Mouse (Mus musculus) liver, adult 2 months (tissue): ENCODE measurements around the gene Tcirg1. TPM values are rescaled to one million over a fixed set of nuclear protein-coding genes. Genes with fewer than 3 reads are reported as not detected.

Experiments
- DNase-seq: peaks from one replicate; pipeline ENCODE4 v3.0.0-alpha.2; 2011; ENCODE audit warnings: low read depth, low spot score; ENCODE audit errors: extremely low read depth
- H3K27ac ChIP-seq: fragments of 200-500 bp; replicated peaks from 2 replicates; pipeline ENCODE4 v1.5.1; 2012; ENCODE audit warnings: low read depth, mild to moderate bottlenecking, control low read depth, inconsistent platforms, low read length; ENCODE audit not compliant: insufficient read depth
- H3K27me3 ChIP-seq: fragments of 200-500 bp; 2 replicates; pipeline ENCODE4 v1.6.1; 2012; ENCODE audit warnings: mild to moderate bottlenecking, moderate library complexity, low read length, inconsistent platforms; ENCODE audit not compliant: control insufficient read depth, insufficient read depth
- H3K36me3 ChIP-seq: fragments of 200-500 bp; 2 replicates; pipeline ENCODE4 v1.6.1; 2012; ENCODE audit warnings: low read length, inconsistent platforms; ENCODE audit not compliant: control insufficient read depth, insufficient read depth
- H3K4me1 ChIP-seq: fragments of 200-500 bp; 2 replicates; pipeline ENCODE4 v1.6.1; 2011; ENCODE audit warnings: low read length; ENCODE audit not compliant: control insufficient read depth, insufficient read depth
- H3K4me3 ChIP-seq: fragments of 200-500 bp; 2 replicates; pipeline ENCODE4 v1.5.1; 2011; ENCODE audit warnings: low read depth, mild to moderate bottlenecking, control low read depth, low read length, moderate library complexity; ENCODE audit not compliant: insufficient read depth
- H3K79me2 ChIP-seq: fragments of 200-500 bp; 2 replicates; pipeline ENCODE4 v1.6.1; 2012; ENCODE audit warnings: inconsistent platforms, mild to moderate bottlenecking, low read length, moderate library complexity; ENCODE audit not compliant: control insufficient read depth, insufficient read depth
- H3K9ac ChIP-seq: fragments of 200-500 bp; 2 replicates; pipeline ENCODE4 v1.6.1; 2012; ENCODE audit warnings: low read depth, mild to moderate bottlenecking, control low read depth, inconsistent platforms, low read length
- CTCF ChIP-seq: fragments of 200-500 bp; IDR thresholded peaks from 2 replicates; pipeline ENCODE4 v1.5.1; 2011; ENCODE audit warnings: low read depth, low read length, control low read depth
- POLR2A ChIP-seq: fragments of 200-500 bp; IDR thresholded peaks from 2 replicates; pipeline ENCODE4 v1.6.1; 2011; ENCODE audit warnings: low read length, control low read depth; ENCODE audit not compliant: insufficient read depth; ENCODE audit errors: extremely low read depth
- WGBS: fragments of 180-500 bp; shearing (Covaris S2); methylation state at CpG from one replicate; pipeline ENCODE4 v1.1.7; 2018; 5-methylcytosine and 5-hydroxymethylcytosine counted together
- polyA plus RNA-seq: library from polyadenylated mRNA; depleted of rRNA; stranded (reverse); fragments of >200 nt; gene quantifications from 2 replicates; pipeline ENCODE4 v1.2.3, GENCODE M21; 2012; rRNA removed
- total RNA-seq: library from RNA; depleted of rRNA; stranded (reverse); fragments of >200 nt; gene quantifications from 2 replicates; pipeline ENCODE4 v1.2.3, GENCODE M21; 2014; rRNA removed

Tcirg1 gene
- total and polyA plus RNA-seq, 2 experiments: 35.6 to 123 TPM

DNA sequence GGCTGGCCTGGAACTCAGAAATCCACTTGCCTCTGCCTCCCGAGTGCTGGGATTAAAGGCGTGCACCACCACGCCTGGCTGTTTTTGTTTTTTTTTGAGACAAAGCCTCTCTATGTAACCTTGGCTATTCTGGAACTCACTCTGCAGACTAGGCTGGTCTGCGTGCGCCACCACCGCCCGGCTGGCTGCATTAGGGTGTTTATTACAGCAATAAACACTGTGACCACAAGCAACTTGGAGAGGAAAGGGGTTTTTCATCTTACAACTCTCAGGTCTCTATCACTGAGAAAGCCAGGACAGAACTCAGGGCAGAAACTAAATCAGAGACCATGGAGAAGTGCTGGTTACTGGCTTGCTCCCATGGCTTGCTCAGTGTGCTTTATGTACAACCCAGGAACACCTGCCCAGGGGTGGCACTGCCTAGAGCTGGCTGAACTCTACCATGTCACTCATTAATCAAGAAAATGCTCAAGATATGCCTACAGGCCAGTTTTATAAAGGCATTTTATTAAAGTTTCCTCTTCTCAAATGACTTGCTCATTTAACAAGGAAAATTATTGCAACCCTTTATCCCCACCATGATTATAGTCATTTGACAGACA lies 58.6 kb downstream of the Tcirg1 start:
- peaks cover 31% of the 10 kb centered on the region for H3K4me1 ChIP-seq
- 96% methylated on average over 7 of the region's 7 CpGs for WGBS
- DNase-seq: peak; percentile 70

DNA sequence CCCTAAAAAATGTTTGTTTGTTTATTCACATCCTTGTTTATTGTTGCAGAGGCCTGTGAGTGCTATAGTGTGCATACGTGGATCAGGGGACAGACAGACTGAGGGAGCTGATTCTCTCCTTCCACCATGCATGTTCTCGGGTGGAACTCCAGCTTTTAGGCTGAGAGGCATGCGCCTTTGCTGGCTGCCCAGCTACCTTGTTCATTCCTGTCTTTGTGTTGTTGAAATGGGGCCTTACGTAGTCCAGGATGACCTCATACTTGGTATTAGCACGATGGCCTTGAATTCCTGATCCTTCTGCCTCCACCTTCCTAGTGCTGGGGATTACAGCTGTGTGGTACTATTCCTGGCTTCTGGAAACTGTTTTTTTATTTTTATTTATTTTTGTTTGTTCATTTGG lies 59.2 kb downstream of the Tcirg1 start:
- H3K27me3 ChIP-seq: no peaks in the 10 kb centered on the region
- 71% methylated on average over 5 of the region's 5 CpGs for WGBS
- peaks cover 4% of the 10 kb centered on the region; the same call in 1 of the 2 replicates for H3K79me2 ChIP-seq
- no peaks in the 10 kb centered on the region for H3K36me3 ChIP-seq
- H3K4me1 ChIP-seq: peaks cover 27% of the 10 kb centered on the region
- no peak overlapping the region for H3K9ac ChIP-seq
- TF ChIP-seq CTCF (no peak), POLR2A (no peak)
- H3K27ac ChIP-seq: no peak overlapping the region
- no peak overlapping the region for H3K4me3 ChIP-seq
- DNase-seq: no peak

More for the DNA sequence above, 58.6 kb downstream of the Tcirg1 start:
- Histone ChIP-seq H3K79me2 (peaks cover 4% of the 10 kb centered on the region; the same call in 1 of the 2 replicates), H3K27ac (no peak overlapping the region), H3K9ac (no peak overlapping the region), H3K36me3 (no peaks in the 10 kb centered on the region), H3K4me3 (no peak overlapping the region), H3K27me3 (no peaks in the 10 kb centered on the region)
- TF ChIP-seq CTCF: no peak
- no peak for TF ChIP-seq POLR2A

DNA sequence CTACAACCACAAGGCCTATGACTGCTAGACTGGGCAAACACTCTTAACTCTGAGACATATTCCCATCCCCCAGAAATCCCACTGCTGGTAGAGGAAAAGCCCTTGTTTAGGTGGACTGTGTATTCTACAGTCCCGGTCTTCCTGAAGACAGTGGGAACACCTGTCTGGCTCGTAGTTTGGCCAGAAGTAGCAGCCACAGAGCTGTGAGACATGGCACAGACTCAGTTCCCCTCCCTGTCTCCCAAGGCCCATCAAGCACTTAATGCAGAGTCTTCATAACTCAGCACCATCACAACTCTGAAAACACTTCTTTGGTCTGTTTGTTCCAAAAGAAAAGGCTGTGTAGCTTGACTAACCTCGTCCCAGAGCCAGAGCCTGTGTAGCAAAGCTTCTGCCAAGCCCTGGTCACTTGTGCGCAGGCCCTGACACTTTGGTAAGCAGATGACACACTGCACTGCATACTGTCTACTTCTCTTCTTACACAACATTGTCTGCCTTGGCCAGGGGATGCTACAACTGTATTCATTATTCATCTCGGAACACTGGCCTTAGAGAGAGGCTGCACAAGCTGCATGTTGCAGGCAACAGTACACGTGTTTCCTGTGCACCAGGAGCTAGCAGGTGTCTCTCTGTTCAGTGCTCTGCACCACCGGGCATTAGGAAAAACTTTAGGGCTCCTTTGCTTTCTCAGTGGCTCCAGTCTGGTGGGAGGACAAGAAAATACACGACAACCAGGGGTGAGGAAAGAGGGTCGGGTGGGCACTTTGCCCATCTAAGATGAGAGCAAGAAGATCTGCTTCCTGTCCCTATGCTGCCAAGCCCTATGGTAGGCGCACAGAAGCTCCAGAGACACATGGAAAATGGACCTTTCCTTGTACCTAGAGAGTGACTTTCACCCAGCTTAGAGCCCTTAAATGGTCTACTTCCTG lies 60.0 kb downstream of the Tcirg1 start:
- no peak overlapping the region for H3K9ac ChIP-seq
- peak; percentile 76 for DNase-seq
- peaks cover 27% of the 10 kb centered on the region for H3K4me1 ChIP-seq
- H3K79me2 ChIP-seq: peaks cover 2% of the 10 kb centered on the region; the same call in 1 of the 2 replicates
- no peaks in the 10 kb centered on the region for H3K36me3 ChIP-seq
- 59% methylated on average over 10 of the region's 10 CpGs for WGBS
- no peak for TF ChIP-seq CTCF
- TF ChIP-seq POLR2A: no peak
- no peak overlapping the region for H3K27ac ChIP-seq
- no peaks in the 10 kb centered on the region for H3K27me3 ChIP-seq
- H3K4me3 ChIP-seq: no peak overlapping the region

Other genes starting within 250 kb of the Tcirg1 start
- gene Lrp5, start 220.6 kb downstream of the Tcirg1 start, total RNA-seq: 14.1 and 23.2 TPM in 2 replicates
- gene Lrp5, start 220.6 kb downstream of the Tcirg1 start, polyA plus RNA-seq: 32.6 and 42.4 TPM in 2 replicates
- 10.6 and 20.1 TPM in 2 replicates for gene 1810055G02Rik, start 198.8 kb downstream of the Tcirg1 start, total RNA-seq
- gene 1810055G02Rik, start 198.8 kb downstream of the Tcirg1 start, polyA plus RNA-seq: 18.4 and 26.9 TPM in 2 replicates
- 25.4 and 30.4 TPM in 2 replicates for gene Kmt5b, start 139.7 kb downstream of the Tcirg1 start, total RNA-seq
- gene Kmt5b, start 139.7 kb downstream of the Tcirg1 start, polyA plus RNA-seq: 5.6 and 6.7 TPM in 2 replicates
- gene Chka, start 55.4 kb downstream of the Tcirg1 start, total RNA-seq: 11.9 and 26.0 TPM in 2 replicates
- 56.7 and 62.0 TPM in 2 replicates for gene Chka, start 55.4 kb downstream of the Tcirg1 start, polyA plus RNA-seq
- gene Ndufs8, start 5.6 kb upstream of the Tcirg1 start, total RNA-seq: 197 and 213 TPM in 2 replicates
- gene Ndufs8, start 5.6 kb upstream of the Tcirg1 start, polyA plus RNA-seq: 266 and 295 TPM in 2 replicates
- 2.9 and 3.3 TPM in 2 replicates for gene Aldh3b1, start 22.7 kb upstream of the Tcirg1 start, total RNA-seq
- 1.9 and 4.0 TPM in 2 replicates for gene Aldh3b1, start 22.7 kb upstream of the Tcirg1 start, polyA plus RNA-seq
- gene Unc93b1, start 28.1 kb upstream of the Tcirg1 start, total RNA-seq: 41.1 and 41.5 TPM in 2 replicates
- 68.9 and 102 TPM in 2 replicates for gene Unc93b1, start 28.1 kb upstream of the Tcirg1 start, polyA plus RNA-seq
- gene Aldh3b3, start 51.5 kb upstream of the Tcirg1 start, total RNA-seq: 0.74 and 1.7 TPM in 2 replicates
- gene Aldh3b3, start 51.5 kb upstream of the Tcirg1 start, polyA plus RNA-seq: 6.4 and 7.7 TPM in 2 replicates
- not detected in 2 replicates for gene Aldh3b2, start 65.2 kb upstream of the Tcirg1 start, total RNA-seq
- 0.16 and 0.48 TPM in 2 replicates for gene Aldh3b2, start 65.2 kb upstream of the Tcirg1 start, polyA plus RNA-seq
- gene Acy3, start 79.4 kb upstream of the Tcirg1 start, total RNA-seq: 44.3 and 49.8 TPM in 2 replicates
- gene Acy3, start 79.4 kb upstream of the Tcirg1 start, polyA plus RNA-seq: 232 and 326 TPM in 2 replicates
- gene Tbx10, start 85.6 kb upstream of the Tcirg1 start, total RNA-seq: not detected in 2 replicates
- not detected in 2 replicates for gene Tbx10, start 85.6 kb upstream of the Tcirg1 start, polyA plus RNA-seq
- gene Nudt8, start 93.4 kb upstream of the Tcirg1 start, total RNA-seq: 30.1 and 36.0 TPM in 2 replicates
- 13.4 and 18.5 TPM in 2 replicates for gene Nudt8, start 93.4 kb upstream of the Tcirg1 start, polyA plus RNA-seq
- 0.54 and 0.92 TPM in 2 replicates for gene Gm49405, start 93.5 kb upstream of the Tcirg1 start, total RNA-seq
- 0.72 and 1.1 TPM in 2 replicates for gene Gm49405, start 93.5 kb upstream of the Tcirg1 start, polyA plus RNA-seq
- gene Doc2g, start 96.2 kb upstream of the Tcirg1 start, total RNA-seq: 0.74 and 0.87 TPM in 2 replicates
- gene Doc2g, start 96.2 kb upstream of the Tcirg1 start, polyA plus RNA-seq: 2.3 and 4.9 TPM in 2 replicates
- 189 and 197 TPM in 2 replicates for gene Ndufv1, start 105.7 kb upstream of the Tcirg1 start, total RNA-seq
- 239 and 251 TPM in 2 replicates for gene Ndufv1, start 105.7 kb upstream of the Tcirg1 start, polyA plus RNA-seq
- gene Gstp1, start 130.9 kb upstream of the Tcirg1 start, total RNA-seq: 456 and 810 TPM in 2 replicates
- gene Gstp1, start 130.9 kb upstream of the Tcirg1 start, polyA plus RNA-seq: 965 and 1,374 TPM in 2 replicates
- 4.1 and 7.9 TPM in 2 replicates for gene Gstp2, start 138.9 kb upstream of the Tcirg1 start, total RNA-seq
- gene Gstp2, start 138.9 kb upstream of the Tcirg1 start, polyA plus RNA-seq: 4.4 and 9.2 TPM in 2 replicates
- gene Gstp3, start 152.4 kb upstream of the Tcirg1 start, total RNA-seq: 21.5 and 28.1 TPM in 2 replicates
- 54.3 and 66.1 TPM in 2 replicates for gene Gstp3, start 152.4 kb upstream of the Tcirg1 start, polyA plus RNA-seq
- 0.13 and 0.37 TPM in 2 replicates for gene Cabp2, start 174.4 kb upstream of the Tcirg1 start, total RNA-seq
- gene Cabp2, start 174.4 kb upstream of the Tcirg1 start, polyA plus RNA-seq: 0.27 and 0.70 TPM in 2 replicates
- gene Cdk2ap2, start 190.0 kb upstream of the Tcirg1 start, total RNA-seq: 33.9 and 44.0 TPM in 2 replicates
- gene Cdk2ap2, start 190.0 kb upstream of the Tcirg1 start, polyA plus RNA-seq: 185 and 198 TPM in 2 replicates
- gene Pitpnm1, start 192.9 kb upstream of the Tcirg1 start, total RNA-seq: 1.7 and 4.9 TPM in 2 replicates
- 8.1 and 14.2 TPM in 2 replicates for gene Pitpnm1, start 192.9 kb upstream of the Tcirg1 start, polyA plus RNA-seq
- gene Aip, start 218.7 kb upstream of the Tcirg1 start, total RNA-seq: 16.5 and 20.1 TPM in 2 replicates
- gene Aip, start 218.7 kb upstream of the Tcirg1 start, polyA plus RNA-seq: 30.0 and 33.5 TPM in 2 replicates
- gene Gpr152, start 232.7 kb upstream of the Tcirg1 start, total RNA-seq: not detected in 2 replicates
- gene Gpr152, start 232.7 kb upstream of the Tcirg1 start, polyA plus RNA-seq: 0.02 TPM in 2 replicates
- gene Cabp4, start 236.9 kb upstream of the Tcirg1 start, total RNA-seq: 0.37 TPM in 1 of 2 replicates, not detected in the other
- gene Cabp4, start 236.9 kb upstream of the Tcirg1 start, polyA plus RNA-seq: not detected in 2 replicates
- gene Coro1b, start 241.5 kb upstream of the Tcirg1 start, total RNA-seq: 66.1 and 72.6 TPM in 2 replicates
- 109 and 114 TPM in 2 replicates for gene Coro1b, start 241.5 kb upstream of the Tcirg1 start, polyA plus RNA-seq
- gene Ptprcap, start 246.5 kb upstream of the Tcirg1 start, total RNA-seq: 1.7 and 4.1 TPM in 2 replicates
- gene Ptprcap, start 246.5 kb upstream of the Tcirg1 start, polyA plus RNA-seq: 6.9 and 8.2 TPM in 2 replicates